16 mouse cellular contexts compared by ENCODE assay signal in the genomic region with DNA sequence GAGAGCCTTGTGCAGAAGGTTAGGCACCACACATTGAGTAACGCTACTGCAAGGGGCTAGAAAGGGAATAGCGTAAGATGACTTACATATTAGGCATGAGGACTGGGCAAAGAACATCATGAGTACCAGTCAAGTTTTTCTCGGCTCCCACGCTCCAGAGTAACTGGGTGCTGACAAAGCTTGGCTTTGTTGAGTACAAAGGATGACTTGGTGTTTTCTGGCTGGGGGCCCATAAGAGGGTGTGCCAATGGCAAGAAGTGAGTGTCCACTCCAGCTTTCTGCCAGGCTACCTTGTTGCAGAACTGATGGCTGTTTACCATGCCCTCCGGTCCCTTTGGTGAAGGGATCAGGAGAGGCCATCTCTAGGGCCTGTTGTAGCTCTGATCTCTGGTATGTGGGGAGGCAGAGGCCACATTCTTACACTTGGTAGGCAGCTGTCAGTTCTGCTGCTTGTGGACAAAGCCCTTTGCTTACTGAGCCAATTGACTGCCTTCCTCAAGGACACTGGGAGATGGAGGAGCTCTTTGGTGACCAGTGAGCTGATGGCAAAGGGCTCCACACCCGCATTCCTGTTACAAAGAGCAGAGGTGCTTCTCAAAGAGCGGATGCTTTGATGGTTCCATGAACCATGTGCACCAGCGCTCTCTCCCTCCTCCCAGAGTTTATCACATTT. TPM values are rescaled to one million over a fixed set of nuclear protein-coding genes. Genes with fewer than 3 reads are reported as not detected.
DNase-seq lines count a peak whose midpoint lies in the region; ATAC-seq and TF ChIP-seq lines count a peak whose summit lies in the region.
"Had no signal": no experiment of that assay in that cellular context is flagged by ENCODE, and none has a peak within 500 bp of the region (broad histone marks: within the 10 kb centered on the region; RNA-seq: fewer than 3 reads in every experiment).

No protein-coding gene starts in this region.

- intact Hi-C loops in gastrocnemius, adult 2 months (cut with DNase I): no loop called here

- H3K4me2 ChIP-seq in midbrain, embryonic 13.5 days (replicated peaks): no peak overlapping the region
- H3K4me2 ChIP-seq: limb, embryonic 15.5 days; stomach, embryonic 15.5 days had no signal

- no peaks in the 10 kb centered on the region for H3K36me3 ChIP-seq in midbrain, embryonic 13.5 days
- H3K36me3 ChIP-seq: limb, embryonic 15.5 days; stomach, embryonic 15.5 days had no signal

- H3K27ac ChIP-seq in gastrocnemius, adult 2 months: peak overlapping the region; percentile 31; the same call in 1 of the 2 replicates
- no peak overlapping the region for H3K27ac ChIP-seq in midbrain, embryonic 13.5 days
- H3K27ac ChIP-seq: limb, embryonic 15.5 days; stomach, embryonic 15.5 days had no signal

- no peak for ATAC-seq in midbrain, embryonic 13.5 days
- ATAC-seq: inflammation-experienced regulatory T-cells, adult 6 months had no signal

- H3K4me3 ChIP-seq in gastrocnemius, adult 2 months: no peak overlapping the region
- no peak overlapping the region for H3K4me3 ChIP-seq in midbrain, embryonic 13.5 days (replicated peaks)
- H3K4me3 ChIP-seq: erythroblast, embryonic 14.5 days; limb, embryonic 15.5 days; stomach, embryonic 15.5 days had no signal

- no peak for TF ChIP-seq CTCF in gastrocnemius, adult 2 months (IDR thresholded peaks at IDR 0.05)

- no peak overlapping the region for H3K9ac ChIP-seq in midbrain, embryonic 13.5 days (replicated peaks)
- H3K9ac ChIP-seq: limb, embryonic 15.5 days; stomach, embryonic 15.5 days had no signal

- no peaks in the 10 kb centered on the region for H3K9me3 ChIP-seq in midbrain, embryonic 13.5 days
- H3K9me3 ChIP-seq: limb, embryonic 15.5 days; stomach, embryonic 15.5 days had no signal

- DNase-seq in gastrocnemius, adult 2 months: no peak
- DNase-seq in gastrocnemius, adult 8-10 months (ENCODE audit: low spot score in 2 of 2): no peak
- DNase-seq in ovary, adult 18-20 months (ENCODE audit: low spot score): peak; percentile 38
- DNase-seq in ovary, postnatal 14 days (ENCODE audit: low spot score): no peak
- DNase-seq in fibroblast of lung, adult 2 months (ENCODE audit: low read depth): peak; percentile 97
- no peak for DNase-seq in frontal cortex, postnatal 14 days (ENCODE audit: low spot score in 2 of 2)
- no peak for DNase-seq in layer of hippocampus, postnatal 10 days (ENCODE audit: low spot score in 2 of 2)
- DNase-seq: gastrocnemius, postnatal 36 days had no signal

- no peaks in the 10 kb centered on the region for H3K27me3 ChIP-seq in midbrain, embryonic 13.5 days
- H3K27me3 ChIP-seq: limb, embryonic 15.5 days; stomach, embryonic 15.5 days had no signal

- H3K4me1 ChIP-seq in midbrain, embryonic 13.5 days (replicated peaks): peaks cover 9% of the 10 kb centered on the region

- 85% methylated on average over 8 of the region's 8 CpGs for WGBS in midbrain, embryonic 13.5 days

RNA-seq across cellular contexts. Expression of gene Scgb1a1, which starts 26.4 kb away (rescaled TPM):
- not detected for total RNA-seq in gastrocnemius, adult 2 months (2021)
- total RNA-seq in gastrocnemius, adult 8-10 months (2022): not detected
- polyA plus RNA-seq in midbrain, embryonic 13.5 days (2015; fragmentation: Nextera tagmentation; extraction: Ambion mirVana): not detected in 2 replicates
- total RNA-seq in layer of hippocampus, postnatal 10 days (2021): not detected
- total RNA-seq: gastrocnemius, postnatal 36 days; megakaryocyte-erythroid progenitor cell, adult 5-6 weeks had no signal
- polyA plus RNA-seq: C2C12; cortical plate, adult 2 months; erythroblast, embryonic 14.5 days; inflammation-experienced regulatory T-cells, adult 6 months; stomach, embryonic 15.5 days had no signal

Comparison
In these comparisons a context has a peak if more than half of its experiments do, and no peak if none do; other contexts are left out.
1. DNase-seq: peak in ovary, adult 18-20 months (single experiment) and fibroblast of lung, adult 2 months (single experiment); none in gastrocnemius, adult 2 months (single experiment), gastrocnemius, adult 8-10 months (0 of 2), ovary, postnatal 14 days (single experiment), frontal cortex, postnatal 14 days (0 of 2) and layer of hippocampus, postnatal 10 days (0 of 2).